Mouse (Mus musculus): ENCODE data around the gene Rffl. TPM values are rescaled to one million over a fixed set of nuclear protein-coding genes. Genes with fewer than 3 reads are reported as not detected.

The Rffl gene
- polyA plus RNA-seq (2012; rRNA removed): 11.7 and 12.7 TPM in 2 replicates

GRCm38 (mm10) chr11:82871031-82871446 is at the start of gene Rffl:
Rffl (minus strand) TSS chr11:82871210.

GRCm38 (mm10) chr11:82910250-82910649 is 39.2 kb upstream of the Rffl start, which contains the start of gene Unc45b:
Unc45b (plus strand) TSS chr11:82910550.

GRCm38 (mm10) chr11:82907651-82908607 is 36.9 kb upstream of the Rffl start, which contains the start of gene Nle1:
Nle1 (minus strand) TSS chr11:82908411.

GRCm38 (mm10) chr11:82891936-82892335 is 20.9 kb upstream of the Rffl start, which contains the start of gene Fndc8:
Fndc8 (plus strand) TSS chr11:82892124.

GRCm38 (mm10) chr11:82890342-82890762 is 19.3 kb upstream of the Rffl start, which contains the start of gene Rad51d:
Rad51d (minus strand) TSS chr11:82890614.

GRCm38 (mm10) chr11:82780983-82781903 is 89.8 kb downstream of the Rffl start, which contains the start of gene Lig3:
Lig3 (plus strand) TSS chr11:82781108.

GRCm38 (mm10) chr11:82763742-82764437 is 107.1 kb downstream of the Rffl start, which contains the start of the genes Cct6b and Zfp830:
Cct6b (minus strand) TSS chr11:82764321.
Zfp830 (plus strand) TSS chr11:82764345.

Other genes with a start within 250 kb of the Rffl start
- gene Cct6b, start 106.9 kb downstream of the Rffl start, polyA plus RNA-seq (2012; rRNA removed): 0.08 and 0.12 TPM in 2 replicates
- gene Zfp830, start 106.9 kb downstream of the Rffl start, polyA plus RNA-seq (2012; rRNA removed): 5.3 and 7.2 TPM in 2 replicates
- gene Lig3, start 90.1 kb downstream of the Rffl start, polyA plus RNA-seq (2012; rRNA removed): 23.8 and 27.0 TPM in 2 replicates
- 18.5 and 26.8 TPM in 2 replicates for gene Rad51d, start 19.4 kb upstream of the Rffl start, polyA plus RNA-seq (2012; rRNA removed)
- 0.09 and 0.30 TPM in 2 replicates for gene Fndc8, start 20.9 kb upstream of the Rffl start, polyA plus RNA-seq (2012; rRNA removed)
- 91.1 and 92.9 TPM in 2 replicates for gene Nle1, start 37.2 kb upstream of the Rffl start, polyA plus RNA-seq (2012; rRNA removed)
- 8.5 and 12.4 TPM in 2 replicates for gene Unc45b, start 39.3 kb upstream of the Rffl start, polyA plus RNA-seq (2012; rRNA removed)
- 2.1 and 2.2 TPM in 2 replicates for gene Slfn5, start 80.1 kb upstream of the Rffl start, polyA plus RNA-seq (2012; rRNA removed)
- 0.76 and 0.91 TPM in 2 replicates for gene Slfn9, start 120.6 kb upstream of the Rffl start, polyA plus RNA-seq (2012; rRNA removed)
- 0.30 and 0.38 TPM in 2 replicates for gene Slfn8, start 149.6 kb upstream of the Rffl start, polyA plus RNA-seq (2012; rRNA removed)
- gene Slfn2, start 193.9 kb upstream of the Rffl start, polyA plus RNA-seq (2012; rRNA removed): 2.4 and 2.8 TPM in 2 replicates
- 0.34 and 0.50 TPM in 2 replicates for gene Slfn1, start 245.6 kb upstream of the Rffl start, polyA plus RNA-seq (2012; rRNA removed)

Data from ovary, adult 2 months (tissue).